Mouse (Mus musculus) gastrocnemius, postnatal 25 days (tissue): ENCODE results near the gene Plcl1. TPM values are rescaled to one million over a fixed set of nuclear protein-coding genes. Genes with fewer than 3 reads are reported as not detected.

Experiments used
- DNase-seq: peaks from one replicate; pipeline ENCODE4 v3.0.0; 2022
- total RNA-seq, 2 experiments: library from RNA; stranded (reverse); gene quantifications; 1 replicate in 1 of 2; 2 replicates in 1 of 2; pipeline ENCODE4 v1.2.3; 2021

Plcl1 gene
- total RNA-seq, 2 experiments from 2014 or later = 3.1 to 3.9 TPM

DNA sequence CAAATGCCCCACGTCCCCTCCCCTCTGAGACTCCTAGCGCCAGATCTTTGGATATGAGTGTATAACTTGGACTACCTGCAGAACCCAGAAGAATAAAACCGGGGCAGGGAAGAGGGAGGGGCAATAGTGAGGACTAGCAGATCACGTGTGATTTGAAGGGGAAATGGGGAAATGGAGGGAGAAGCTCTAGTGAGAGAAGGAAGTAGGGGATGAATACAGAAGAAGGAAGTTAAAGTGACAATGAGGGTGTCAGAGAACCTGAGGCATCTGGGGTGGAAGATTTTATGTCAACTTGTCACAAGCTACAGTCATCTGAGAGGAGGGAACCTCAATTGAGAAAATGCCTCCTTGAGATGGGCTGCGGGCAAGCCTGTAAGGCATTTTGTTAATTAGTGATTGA lies 119.4 kb downstream of the Plcl1 start:
- DNase-seq = no peak

DNA sequence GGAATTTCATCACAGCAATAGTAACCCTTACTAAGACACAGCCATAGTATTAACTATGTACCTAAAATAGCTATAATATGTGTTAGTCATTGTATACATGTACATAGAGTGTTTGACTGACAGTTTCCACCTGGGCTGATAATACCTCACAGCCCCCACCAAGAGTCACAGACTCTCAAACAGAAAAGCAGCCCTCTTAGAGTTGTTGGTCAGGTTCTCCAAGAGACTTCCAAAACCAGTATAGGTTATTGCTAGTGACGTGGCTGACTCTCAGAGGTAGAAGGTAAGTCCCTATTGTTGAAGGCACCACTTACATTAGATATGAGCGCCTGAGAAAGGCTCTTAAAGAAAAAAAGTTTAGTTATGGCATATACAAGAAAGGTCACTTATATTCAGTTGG lies 120.0 kb downstream of the Plcl1 start:
- DNase-seq = no peak

DNA sequence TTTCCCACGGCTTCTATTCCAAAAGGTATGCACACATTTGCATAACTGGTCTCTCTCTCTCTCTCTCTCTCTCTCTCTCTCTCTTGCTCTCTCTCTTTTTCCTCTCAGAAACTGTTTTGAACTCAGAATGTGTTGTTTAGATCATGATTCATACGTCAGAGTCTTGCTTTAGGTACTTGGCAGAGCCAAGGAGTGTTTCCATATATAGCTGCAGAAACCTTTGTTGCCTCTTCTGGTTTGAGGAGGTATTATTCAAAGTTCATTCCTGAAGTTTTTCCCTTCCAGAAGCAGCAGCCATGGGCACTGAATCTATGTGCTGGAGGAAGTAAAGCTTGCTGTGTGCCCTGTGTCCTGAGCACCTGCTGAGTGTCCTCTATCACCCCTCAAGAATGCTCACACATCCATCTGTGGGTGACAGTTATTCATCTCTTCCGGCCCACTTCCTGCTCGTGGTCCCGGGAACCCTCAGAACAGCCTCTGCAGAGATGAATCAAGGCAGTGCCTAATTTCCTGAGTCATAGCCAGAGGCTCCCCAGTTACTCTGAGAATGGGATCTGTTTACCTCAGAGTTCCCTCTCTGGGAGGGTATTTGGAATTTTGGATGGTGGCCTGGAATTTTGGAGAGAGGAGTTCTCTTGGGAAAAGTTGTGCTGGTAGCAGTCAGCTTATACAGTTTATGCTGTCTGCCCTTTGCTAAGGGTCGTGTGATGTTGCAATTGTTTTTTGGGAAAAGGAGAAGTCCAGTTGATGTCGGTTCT lies 123.0 kb downstream of the Plcl1 start:
- DNase-seq = peak; percentile 34

DNA sequence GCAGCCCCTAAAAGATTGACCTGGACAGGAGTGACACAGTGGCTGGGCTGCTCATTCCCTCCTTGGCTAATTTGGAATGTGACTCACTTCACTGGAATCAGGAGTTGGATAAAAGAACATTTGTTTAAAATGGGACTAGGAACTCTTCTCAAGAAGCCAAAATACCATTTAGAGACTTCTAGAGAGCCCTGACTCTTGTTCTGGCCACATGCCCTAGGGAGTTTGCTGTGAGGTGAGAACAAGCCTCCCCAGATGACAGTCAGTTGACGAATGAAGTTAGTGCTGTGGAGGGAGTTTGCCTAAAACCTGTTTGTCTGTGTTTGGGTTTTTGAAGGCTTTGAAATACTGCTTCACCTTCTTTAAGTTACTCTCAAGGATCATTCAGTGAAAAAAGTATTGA lies 128.1 kb downstream of the Plcl1 start:
- DNase-seq = no peak

DNA sequence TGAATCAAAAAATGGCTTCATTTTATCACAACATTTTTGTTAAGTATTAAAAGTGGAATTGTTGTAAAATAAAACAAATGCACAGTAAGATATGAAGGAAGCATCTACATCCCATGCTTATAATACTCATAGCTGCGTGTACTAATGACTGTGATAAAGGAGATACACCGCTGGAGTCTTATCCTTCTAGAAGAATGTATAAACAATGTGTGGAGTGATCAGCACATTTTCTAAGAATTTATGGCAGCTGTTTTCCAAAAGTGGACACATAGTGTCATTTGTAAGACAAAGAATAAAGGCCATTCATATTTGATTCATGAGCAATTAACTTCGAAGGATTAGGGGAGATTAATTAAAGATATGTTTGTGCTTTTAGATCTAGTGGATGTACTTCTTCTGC lies 148.7 kb downstream of the Plcl1 start:
- DNase-seq = no peak

DNA sequence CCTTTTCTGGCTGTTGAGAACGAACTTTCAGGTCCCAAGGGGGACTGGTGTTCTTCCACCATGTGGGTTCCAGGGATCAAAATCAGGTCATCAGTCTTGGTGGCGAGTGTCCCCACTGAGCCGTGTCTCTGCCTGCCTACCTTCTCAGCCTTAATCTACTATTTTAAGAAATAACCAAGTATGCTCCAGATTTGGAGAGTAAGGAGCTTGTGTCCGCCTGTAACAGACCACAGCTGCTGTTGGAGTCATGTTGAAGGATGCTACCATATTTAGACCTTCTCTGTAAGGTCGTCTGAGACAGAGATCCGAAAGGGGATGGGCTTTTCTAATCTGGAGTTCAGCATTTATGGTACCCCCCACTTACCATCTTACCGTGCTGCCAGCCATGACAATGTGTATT lies 152.2 kb downstream of the Plcl1 start:
- DNase-seq = no peak

DNA sequence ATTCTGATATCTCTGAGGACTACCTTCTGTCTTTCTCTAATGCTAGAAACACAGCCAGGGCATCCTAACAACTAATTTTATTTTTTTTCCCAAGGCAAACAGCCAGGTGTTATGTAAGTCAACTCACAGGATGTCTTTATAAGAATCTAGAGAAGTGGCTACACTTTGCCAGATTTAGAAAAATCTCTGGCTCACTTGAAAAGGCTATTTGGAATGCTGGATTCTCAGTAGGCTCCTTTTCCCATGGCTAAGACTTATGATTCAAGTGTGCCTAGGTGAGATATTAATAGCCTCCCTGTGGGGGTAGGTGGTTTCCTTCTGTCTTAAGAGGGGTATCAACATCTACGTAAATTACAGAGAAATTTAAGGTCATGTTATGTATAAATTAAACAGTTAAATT lies 152.7 kb downstream of the Plcl1 start:
- no peak for DNase-seq

DNA sequence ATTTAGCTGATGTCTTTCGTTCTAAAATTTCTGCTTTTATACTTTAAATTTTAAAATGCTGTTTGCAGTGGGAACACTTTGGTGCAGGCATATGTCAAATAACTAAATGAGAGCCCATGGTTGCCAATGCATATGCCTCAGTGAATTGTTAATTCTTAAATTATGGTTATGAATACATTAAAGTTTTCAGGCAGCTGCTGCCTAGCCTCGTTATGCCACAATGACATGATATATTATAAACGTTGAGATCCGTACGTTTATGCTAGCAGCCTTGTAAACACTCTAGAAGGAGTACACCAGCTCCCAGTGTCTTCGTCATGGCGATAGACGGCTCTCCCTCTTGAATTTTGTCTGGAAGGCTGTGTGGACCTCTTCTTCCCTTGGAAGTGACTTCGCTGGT lies 154.3 kb downstream of the Plcl1 start:
- DNase-seq = no peak

DNA sequence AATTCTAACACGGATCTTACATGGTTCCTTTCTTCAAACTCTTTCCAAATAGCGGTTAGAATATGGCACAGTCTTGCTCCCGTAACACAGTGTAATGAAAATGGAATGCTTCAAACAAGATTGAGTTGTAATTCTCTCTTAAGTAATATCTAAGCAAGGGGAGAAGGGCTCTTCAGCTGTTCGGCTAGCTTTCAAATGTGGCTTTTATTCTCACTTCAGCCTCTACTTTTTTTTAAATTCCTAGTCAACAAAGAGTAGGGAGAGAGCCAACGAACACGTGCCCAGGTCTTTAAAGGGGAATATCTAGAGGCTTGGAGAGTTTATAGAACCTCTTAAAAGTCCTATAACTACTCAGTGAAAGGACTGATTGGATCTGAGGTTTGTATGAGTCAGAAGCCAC lies 160.2 kb downstream of the Plcl1 start:
- no peak for DNase-seq

DNA sequence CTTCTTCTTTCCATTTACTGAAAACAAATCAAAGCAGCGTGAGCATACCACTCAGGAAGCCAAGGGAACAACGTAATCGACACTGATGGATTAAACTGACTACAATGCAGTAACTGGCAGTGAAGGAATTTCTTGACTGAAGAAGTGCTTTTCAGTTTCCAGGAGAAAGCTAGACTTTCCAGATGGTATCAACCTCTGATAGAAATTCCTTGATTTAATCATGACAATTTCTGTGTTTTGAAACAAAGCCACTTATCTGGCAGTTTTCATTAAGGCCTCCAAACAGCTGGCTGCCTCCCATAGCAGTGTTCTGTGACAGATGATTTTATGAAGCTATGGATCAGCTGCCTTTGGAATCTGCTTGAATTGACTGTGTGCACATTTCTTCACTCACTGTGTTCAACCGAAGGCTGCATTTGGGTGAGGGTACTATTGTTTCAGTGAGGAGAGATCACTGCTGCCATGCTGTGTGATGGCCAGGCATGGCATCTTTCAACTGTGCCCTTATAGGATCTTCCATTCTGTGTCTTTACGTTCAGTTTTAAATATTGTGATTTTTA lies 162.2 kb downstream of the Plcl1 start:
- DNase-seq = no peak

- no peak for DNase-seq
Observed at GRCm38 (mm10) chr1:55570225-55570624, 164.5 kb downstream of the Plcl1 start.

DNA sequence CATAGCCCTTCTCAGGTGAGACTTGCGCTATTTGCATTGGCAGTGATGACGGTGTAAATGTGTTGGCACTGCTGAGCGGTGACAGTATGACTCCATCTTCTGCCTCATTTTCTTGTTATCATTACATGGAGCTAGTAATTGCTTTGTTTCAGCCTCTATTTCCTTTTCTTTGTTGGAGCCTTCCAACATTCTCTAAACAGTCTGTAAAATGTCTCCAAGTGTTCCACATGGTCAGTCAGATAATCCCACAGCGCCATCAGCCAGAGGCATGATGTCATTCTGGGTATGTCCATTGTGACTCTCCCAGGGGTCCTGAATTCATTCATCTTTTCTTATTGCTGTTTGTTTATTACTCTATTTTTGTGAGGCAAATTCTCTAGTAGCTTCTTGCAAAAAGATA lies 165.7 kb downstream of the Plcl1 start:
- no peak for DNase-seq

DNA sequence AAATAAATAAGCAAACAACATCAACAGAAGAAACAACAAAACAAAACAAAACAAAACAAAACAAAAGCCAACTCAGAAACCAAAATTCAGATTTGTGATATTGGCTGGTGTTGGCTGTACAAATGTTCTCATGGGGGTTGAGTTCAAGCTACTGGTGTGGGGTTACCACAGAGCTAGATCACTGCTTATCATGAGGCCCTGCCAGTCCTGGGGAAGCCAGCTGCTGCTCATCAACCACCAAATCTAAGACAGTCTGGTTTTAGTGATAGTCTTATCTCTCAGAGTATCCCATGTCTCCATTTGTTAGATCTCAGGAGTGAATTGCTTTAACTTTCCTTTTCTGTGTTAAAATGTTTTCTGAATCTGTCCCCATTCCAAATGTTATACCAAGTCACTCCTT lies 166.5 kb downstream of the Plcl1 start:
- no peak for DNase-seq

- no peak for DNase-seq
Observed at GRCm38 (mm10) chr1:55572664-55573063, 166.9 kb downstream of the Plcl1 start.

GRCm38 (mm10) chr1:55575916-55576315 lies 170.2 kb downstream of the Plcl1 start:
- peak; percentile 80 for DNase-seq

GRCm38 (mm10) chr1:55581752-55582151 lies 176.0 kb downstream of the Plcl1 start:
- no peak for DNase-seq

DNA sequence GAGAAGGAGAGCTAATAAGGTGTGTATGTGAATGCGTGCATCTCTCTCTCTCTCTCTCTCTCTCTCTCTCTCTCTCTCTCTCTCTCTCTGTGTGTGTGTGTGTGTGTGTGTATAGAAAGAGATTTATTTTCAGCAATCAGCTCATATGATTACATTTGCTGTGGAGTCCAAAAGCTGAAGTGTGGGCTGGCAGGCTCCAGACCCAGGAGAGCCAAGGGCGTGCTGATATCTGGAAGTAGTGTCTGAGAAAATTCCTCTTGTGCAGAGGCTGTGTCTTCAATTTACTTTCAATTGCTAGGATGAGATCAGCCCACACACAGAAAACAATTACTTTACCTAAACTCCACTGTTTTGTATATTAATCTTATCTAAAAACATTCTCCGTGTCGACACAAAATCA lies 179.7 kb downstream of the Plcl1 start:
- DNase-seq = peak; percentile 24

GRCm38 (mm10) chr1:55588090-55588489 lies 182.4 kb downstream of the Plcl1 start:
- no peak for DNase-seq

DNA sequence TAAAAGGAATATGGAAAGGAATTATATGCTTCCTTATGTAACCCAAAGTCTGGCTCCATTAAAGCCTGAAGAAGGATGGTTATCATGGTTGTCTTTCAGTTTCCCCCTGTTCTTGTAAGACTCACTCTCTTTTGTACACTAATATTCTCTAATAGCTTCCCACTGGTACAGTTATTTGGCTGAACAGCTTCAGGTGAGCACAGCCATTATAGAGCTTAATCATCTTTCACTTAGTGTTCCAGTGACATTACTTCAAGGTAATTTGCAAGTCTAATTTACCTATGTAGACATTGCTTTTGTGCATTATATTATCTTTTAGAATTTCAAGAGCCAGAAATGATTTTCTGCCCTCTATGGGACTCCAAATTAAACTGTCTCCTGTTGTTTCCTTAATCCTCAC lies 184.3 kb downstream of the Plcl1 start:
- DNase-seq = no peak

GRCm38 (mm10) chr1:55600496-55600895 lies 194.8 kb downstream of the Plcl1 start:
- peak; percentile 35 for DNase-seq

- DNase-seq = no peak
Observed at GRCm38 (mm10) chr1:55604593-55604992, 198.9 kb downstream of the Plcl1 start.

GRCm38 (mm10) chr1:55605450-55605849 lies 199.7 kb downstream of the Plcl1 start:
- DNase-seq = no peak

- no peak for DNase-seq
Observed at GRCm38 (mm10) chr1:55605956-55606355, 200.2 kb downstream of the Plcl1 start.

GRCm38 (mm10) chr1:55606405-55606804 lies 200.7 kb downstream of the Plcl1 start:
- DNase-seq = no peak
